Comparison of ENCODE assay signal across 12 mouse cellular contexts in the genomic region with DNA sequence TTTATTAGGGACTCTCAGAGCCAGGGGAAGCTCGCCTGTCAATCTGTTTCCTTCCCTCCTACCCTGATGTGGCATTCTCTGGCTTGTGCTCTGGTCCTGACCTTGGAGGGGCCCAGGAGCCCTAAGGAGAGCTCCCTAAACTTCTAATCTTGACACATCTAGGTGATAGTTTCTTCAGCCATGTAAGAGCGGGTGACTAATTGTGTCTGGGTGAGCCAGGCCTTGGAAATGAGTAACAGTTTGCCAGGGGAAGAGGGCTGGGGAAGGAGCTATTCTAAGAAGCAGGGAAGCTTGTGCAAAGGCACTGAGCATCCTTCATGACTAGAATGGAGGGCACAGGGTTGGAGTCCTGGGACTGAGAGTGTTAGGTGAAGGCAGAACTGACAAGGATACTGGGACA. TPM values are rescaled to one million over a fixed set of nuclear protein-coding genes. Genes with fewer than 3 reads are reported as not detected.
DNase-seq lines count a peak whose midpoint lies in the region; ATAC-seq and TF ChIP-seq lines count a peak whose summit lies in the region.
"Had no signal": no experiment of that assay in that cellular context is flagged by ENCODE, and none has a peak within 500 bp of the region (broad histone marks: within the 10 kb centered on the region; RNA-seq: fewer than 3 reads in every experiment).

No protein-coding gene starts in this region.

- no peak overlapping the region for H3K4me3 ChIP-seq in kidney, adult 2 months (ENCODE audit: insufficient read depth, low read depth, low read length)
- H3K4me3 ChIP-seq in kidney, embryonic 14.5 days (ENCODE audit: low read length) = no peak overlapping the region
- H3K4me3 ChIP-seq in C2C12 (ENCODE audit: insufficient read depth, poor library complexity, severe bottlenecking) (peak overlapping the region; percentile 51), macrophage (ENCODE audit: inconsistent target) (peak overlapping the region; percentile 98)
- H3K4me3 ChIP-seq: erythroblast, embryonic 14.5 days had no signal

- H3K4me1 ChIP-seq in kidney, adult 2 months (ENCODE audit: control insufficient read depth, insufficient read depth, low read length) = peaks cover 9% of the 10 kb centered on the region; the same call in 1 of the 2 replicates
- H3K4me1 ChIP-seq in kidney, embryonic 14.5 days (ENCODE audit: control insufficient read depth, insufficient read depth, low read length) = peaks cover 14% of the 10 kb centered on the region

- 74% methylated on average over 2 of the region's 2 CpGs for WGBS in kidney, adult 2 months
- WGBS in kidney, embryonic 14.5 days = 77% methylated on average over 2 of the region's 2 CpGs
- WGBS in macrophage (ENCODE audit: missing documents) = 67% methylated on average over 2 of the region's 2 CpGs

- no peak overlapping the region for H3ac ChIP-seq in C2C12 (ENCODE audit: control insufficient read depth, insufficient read length, low read depth)

- peaks cover 34% of the 10 kb centered on the region for H3K79me3 ChIP-seq in C2C12 (ENCODE audit: low read depth)

- TF ChIP-seq POLR2A in kidney, adult 2 months (IDR thresholded peaks at IDR 0.05; ENCODE audit: low read depth, low read length) = no peak

- H3K9me3 ChIP-seq in kidney, embryonic 14.5 days (ENCODE audit: control insufficient read depth, low read length) = no peaks in the 10 kb centered on the region
- H3K9me3 ChIP-seq: liver, embryonic 13.5 days had no signal

- no peak overlapping the region for H3K9ac ChIP-seq in kidney, embryonic 14.5 days (ENCODE audit: low read depth, low read length)
- H3K9ac ChIP-seq: liver, embryonic 13.5 days had no signal

- ATAC-seq in kidney, embryonic 14.5 days (ENCODE audit: low FRiP score, low TSS enrichment) = no peak

- H3K27ac ChIP-seq in kidney, adult 2 months (ENCODE audit: insufficient read depth, low read depth, low read length) = peak overlapping the region; percentile 13; the same call in 1 of the 2 replicates
- no peak overlapping the region for H3K27ac ChIP-seq in kidney, embryonic 14.5 days (ENCODE audit: low read depth, low read length)
- peak overlapping the region; percentile 88 for H3K27ac ChIP-seq in macrophage
- H3K27ac ChIP-seq: liver, embryonic 13.5 days had no signal

- H3K79me2 ChIP-seq in C2C12 (ENCODE audit: control insufficient read depth, insufficient read depth) = peaks cover 60% of the 10 kb centered on the region
- H3K79me2 ChIP-seq in macrophage (ENCODE audit: inconsistent target) = peaks cover 67% of the 10 kb centered on the region

- no peaks in the 10 kb centered on the region for H3K36me3 ChIP-seq in kidney, adult 2 months (ENCODE audit: control insufficient read depth, insufficient read depth, low read length)
- H3K36me3 ChIP-seq in kidney, embryonic 14.5 days (ENCODE audit: control insufficient read depth, insufficient read depth, low read length) = no peaks in the 10 kb centered on the region
- no peaks in the 10 kb centered on the region for H3K36me3 ChIP-seq in C2C12 (ENCODE audit: control insufficient read depth, insufficient read depth)
- no peaks in the 10 kb centered on the region for H3K36me3 ChIP-seq in macrophage (ENCODE audit: inconsistent target)
- H3K36me3 ChIP-seq: liver, embryonic 13.5 days had no signal

- peak; percentile 41 for DNase-seq in kidney, adult 2 months
- peak; percentile 35 for DNase-seq in brain, adult 2 months (ENCODE audit: low read depth, low spot score)
- DNase-seq in thymus, postnatal 36 days = no peak
- no peak for DNase-seq in urinary bladder, postnatal 10 days (ENCODE audit: low spot score)
- DNase-seq: adrenal gland, postnatal 10 days; liver, embryonic 13.5 days; right cerebral cortex, postnatal 25 days; thymus, postnatal 4 days had no signal

- no peaks in the 10 kb centered on the region for H3K27me3 ChIP-seq in kidney, adult 2 months (replicated peaks; ENCODE audit: control insufficient read depth, insufficient read depth, low read length)
- no peaks in the 10 kb centered on the region for H3K27me3 ChIP-seq in kidney, embryonic 14.5 days (ENCODE audit: control insufficient read depth, insufficient read depth, low read length)
- no peaks in the 10 kb centered on the region for H3K27me3 ChIP-seq in C2C12 (ENCODE audit: control insufficient read depth, insufficient read depth, insufficient read length)

- no peak for TF ChIP-seq CTCF in kidney, adult 2 months (conservative IDR thresholded peaks at IDR 0.05; ENCODE audit: insufficient read depth, insufficient read length, low read depth, low read length)
- no peak for TF ChIP-seq CTCF in C2C12 (IDR thresholded peaks at IDR 0.05; ENCODE audit: control insufficient read depth, insufficient read depth, insufficient read length)

- H3K4me2 ChIP-seq in kidney, embryonic 14.5 days (replicated peaks; ENCODE audit: low read depth, low read length) = no peak overlapping the region; the same call in 1 of the 2 replicates

TF ChIP-seq in C2C12, 6 proteins besides CTCF, POLR2A, EP300 and RAD21:
- TF ChIP-seq USF1 (IDR thresholded peaks at IDR 0.05; ENCODE audit: low read depth) (no peak), FOSL1 (IDR thresholded peaks at IDR 0.05; ENCODE audit: insufficient read depth, low read length, poor library complexity, severe bottlenecking) (no peak), MAX (IDR thresholded peaks at IDR 0.05) (no peak), MYOD1 (IDR thresholded peaks at IDR 0.05; ENCODE audit: control insufficient read depth, insufficient read length, low read depth) (no peak), CEBPB (IDR thresholded peaks at IDR 0.05; ENCODE audit: low read depth) (no peak), MYOG (IDR thresholded peaks at IDR 0.05; ENCODE audit: control insufficient read depth, extremely low read depth, insufficient read length) (no peak)

RNA-seq across cellular contexts. Expression of gene Gsn, which starts 1.7 kb away (rescaled TPM):
- polyA plus RNA-seq in kidney, adult 2 months (2012; rRNA removed) = 269 and 357 TPM in 2 replicates
- 57.6 and 84.2 TPM in 2 replicates for polyA plus RNA-seq in kidney, embryonic 14.5 days (2014; fragmentation: Nextera tagmentation; extraction: Ambion mirVana)
- polyA plus RNA-seq in C2C12 (2012; fragmentation: generic; extraction: Trizol) (166 TPM), macrophage (2018) (134 to 277 TPM (median 181 TPM) in 3 replicates)
- total RNA-seq in macrophage (2018; cell fraction: chromatin; rRNA removed) = 10 to 100 TPM in 23 of 26 experiments, 1 to 10 TPM in 3; 8.4 to 93.6 (median 29.9) TPM
- 100 to 1,000 TPM in 25 of 26 experiments, 10 to 100 TPM in 1; 99.7 to 189 (median 139) TPM for total RNA-seq in macrophage (2018; cell fraction: cytosol; rRNA removed)
- total RNA-seq in macrophage (2018; cell fraction: nucleus; rRNA removed) = 100 to 1,000 TPM in 3 of 26 experiments, 10 to 100 TPM in 23; 39.9 to 143 (median 74.4) TPM

RNA-seq across cellular contexts. Expression of gene Rab14, which starts 57.0 kb away (rescaled TPM):
- 149 and 170 TPM in 2 replicates for polyA plus RNA-seq in kidney, adult 2 months (2012; rRNA removed)
- polyA plus RNA-seq in kidney, embryonic 14.5 days (2014; fragmentation: Nextera tagmentation; extraction: Ambion mirVana) = 308 and 329 TPM in 2 replicates
- polyA plus RNA-seq in C2C12 (2012; fragmentation: generic; extraction: Trizol) (47.9 TPM), macrophage (2018) (185 to 231 TPM (median 186 TPM) in 3 replicates)
- 100 to 1,000 TPM; 243 to 608 (median 477) TPM for total RNA-seq in macrophage (2018; cell fraction: chromatin; rRNA removed)
- total RNA-seq in macrophage (2018; cell fraction: cytosol; rRNA removed) = 100 to 1,000 TPM; 166 to 246 (median 212) TPM
- total RNA-seq in macrophage (2018; cell fraction: nucleus; rRNA removed) = 100 to 1,000 TPM; 214 to 458 (median 297) TPM

Comparison
In these comparisons a context has a peak if more than half of its experiments do, and no peak if none do; other contexts are left out.
1. DNase-seq: peak in kidney, adult 2 months (single experiment) and brain, adult 2 months (single experiment); none in thymus, postnatal 36 days (0 of 2) and urinary bladder, postnatal 10 days (single experiment).
2. H3K4me3 ChIP-seq: peak in C2C12 (single experiment) and macrophage (single experiment); none in kidney, adult 2 months (single experiment) and kidney, embryonic 14.5 days (single experiment).